Mouse (Mus musculus) ES-E14 (cell line): ENCODE data around the gene Hist1h1t. TPM values are rescaled to one million over a fixed set of nuclear protein-coding genes. Genes with fewer than 3 reads are reported as not detected.

ENCODE experiments used
- DNase-seq: peaks from one replicate; pipeline ENCODE4 v3.0.0-alpha.2; 2013; ENCODE audit warnings: low read depth, low spot score
- H3K27ac ChIP-seq: 2 replicates; pipeline ENCODE4 v1.5.1; 2012; ENCODE audit warnings: low read depth, mild to moderate bottlenecking, low read length, moderate library complexity, mixed read lengths; ENCODE audit not compliant: poor library complexity, insufficient read depth, severe bottlenecking
- H3K36me3 ChIP-seq: 2 replicates; pipeline ENCODE4 v1.6.1; 2012; ENCODE audit warnings: mild to moderate bottlenecking, low read length, moderate library complexity, mixed read lengths; ENCODE audit not compliant: control insufficient read depth, poor library complexity, insufficient read depth, severe bottlenecking
- H3K4me1 ChIP-seq, 2 experiments: fragments of 150-350 bp in 1 of 2; sonication (generic) in 1 of 2; 2 replicates each; pipeline ENCODE4 v1.6.1; 2012; ENCODE audit warnings: low read length in 2 of 2, mild to moderate bottlenecking in 1 of 2, mixed read lengths in 1 of 2; ENCODE audit not compliant: control insufficient read depth in 2 of 2, insufficient read depth in 2 of 2, poor library complexity in 1 of 2
- H3K4me3 ChIP-seq, 2 experiments: fragments of 150-350 bp in 1 of 2; sonication (generic) in 1 of 2; 2 replicates each; pipeline ENCODE4 v1.5.1; 2012; ENCODE audit warnings: low read length in 2 of 2, low read depth in 1 of 2, mild to moderate bottlenecking in 1 of 2, mixed read lengths in 1 of 2; ENCODE audit not compliant: insufficient read depth in 1 of 2, poor library complexity in 1 of 2, severe bottlenecking in 1 of 2
- H3K9ac ChIP-seq: 2 replicates; pipeline ENCODE4 v1.6.1; 2012; ENCODE audit warnings: low read depth, mild to moderate bottlenecking, low read length, mixed read lengths; ENCODE audit not compliant: poor library complexity, insufficient read depth, severe bottlenecking
- H3K9me3 ChIP-seq: fragments of 150-350 bp; sonication (generic); 2 replicates; pipeline ENCODE4 v1.6.1; 2012; ENCODE audit warnings: low read depth, mild to moderate bottlenecking, low read length; ENCODE audit not compliant: control insufficient read depth, insufficient read depth
- CHD2 ChIP-seq: IDR thresholded peaks from 2 replicates; pipeline ENCODE4 v1.6.1; 2014; ENCODE audit warnings: mild to moderate bottlenecking, low read depth, low read length, inconsistent platforms
- HCFC1 ChIP-seq: IDR thresholded peaks from 2 replicates; pipeline ENCODE4 v1.6.1; 2012; ENCODE audit warnings: low read length, inconsistent platforms, borderline replicate concordance; ENCODE audit not compliant: insufficient read depth
- MAFK ChIP-seq: IDR thresholded peaks from 2 replicates; pipeline ENCODE4 v1.6.1; 2014; ENCODE audit warnings: mild to moderate bottlenecking, low read depth, low read length, inconsistent platforms; ENCODE audit not compliant: insufficient read depth
- ZC3H11A ChIP-seq: IDR thresholded peaks from 2 replicates; pipeline ENCODE4 v1.6.1; 2012; ENCODE audit warnings: low read depth, mild to moderate bottlenecking, inconsistent platforms, low read length, borderline replicate concordance
- ZNF384 ChIP-seq: IDR thresholded peaks from 2 replicates; pipeline ENCODE4 v1.6.1; 2012; ENCODE audit warnings: low read depth, low read length, inconsistent platforms
- in situ Hi-C, 2 experiments: fragments of 600-800 bp; cut with MboI; formaldehyde crosslinking; loops; one replicate each; pipeline ENCODE4 v1.15.1; 2025; ENCODE audit warnings: low sequenced_read_pairs in 2 of 2, inconsistent platforms in 1 of 2; ENCODE audit not compliant: unreplicated experiment in 2 of 2
- total RNA-seq: library from RNA; depleted of rRNA; stranded (reverse); fragments of 300-350 nt; gene quantifications from 2 replicates; pipeline ENCODE4 v1.2.3, GENCODE M21; 2012

Gene Hist1h1t
- total RNA-seq, 1 experiment = 13.3 TPM

DNA sequence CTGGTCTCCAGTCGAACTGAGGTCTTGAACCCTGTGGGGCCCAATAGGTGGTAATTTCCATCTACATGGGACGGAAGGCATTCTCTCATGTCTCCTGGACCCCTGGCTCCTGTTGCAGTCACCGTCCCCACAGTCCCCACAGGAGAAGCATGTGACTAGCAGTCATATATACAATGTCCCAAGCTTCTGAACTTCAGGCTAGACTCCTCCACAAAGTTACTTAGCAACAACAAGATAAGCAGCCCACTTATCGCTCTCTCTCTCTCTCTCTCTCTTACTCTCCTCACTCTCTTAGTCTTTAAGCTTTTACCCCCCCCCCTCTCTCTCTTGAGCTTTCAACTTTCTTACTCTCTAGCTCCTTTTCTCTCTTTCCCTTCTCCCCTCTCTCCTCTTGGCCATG lies 28.6 kb downstream of the Hist1h1t start:
- no peak overlapping the region for H3K9ac ChIP-seq
- in situ Hi-C loops = no loop called here
- no peaks in the 10 kb centered on the region for H3K36me3 ChIP-seq
- no peak for DNase-seq
- no peak overlapping the region for H3K27ac ChIP-seq
- H3K4me1 ChIP-seq = no peaks in the 10 kb centered on the region
- no peak overlapping the region for H3K4me3 ChIP-seq
- no peaks in the 10 kb centered on the region for H3K9me3 ChIP-seq
- TF ChIP-seq CHD2 (no peak), ZC3H11A (no peak), HCFC1 (no peak), ZNF384 (no peak), MAFK (no peak)

DNA sequence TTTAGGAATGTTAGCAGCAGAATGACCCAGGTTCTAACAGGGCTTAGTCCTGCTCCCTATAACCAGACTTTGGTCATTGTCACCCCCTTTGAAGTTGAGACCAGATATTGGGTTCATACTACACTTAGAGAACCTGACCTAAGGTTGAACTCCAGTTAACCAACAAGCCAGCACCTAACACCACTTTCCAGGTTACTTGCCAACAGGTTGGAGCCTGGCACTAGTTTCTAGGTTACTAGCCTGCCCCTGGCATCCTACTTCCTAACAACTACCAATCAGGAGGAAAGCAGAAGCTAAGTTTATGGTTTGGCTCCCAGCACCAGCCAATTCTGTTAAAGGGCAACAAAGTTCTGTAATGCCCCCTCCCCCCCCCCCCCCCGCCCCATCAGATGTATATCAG lies 29.6 kb downstream of the Hist1h1t start:
- Histone ChIP-seq H3K4me1 (no peaks in the 10 kb centered on the region), H3K9me3 (no peaks in the 10 kb centered on the region), H3K4me3 (no peak overlapping the region), H3K36me3 (no peaks in the 10 kb centered on the region), H3K9ac (no peak overlapping the region), H3K27ac (no peak overlapping the region)
- no peak for DNase-seq
- in situ Hi-C loops = no loop called here
- TF ChIP-seq CHD2 (no peak), ZNF384 (no peak), MAFK (no peak), ZC3H11A (no peak), HCFC1 (no peak)

DNA sequence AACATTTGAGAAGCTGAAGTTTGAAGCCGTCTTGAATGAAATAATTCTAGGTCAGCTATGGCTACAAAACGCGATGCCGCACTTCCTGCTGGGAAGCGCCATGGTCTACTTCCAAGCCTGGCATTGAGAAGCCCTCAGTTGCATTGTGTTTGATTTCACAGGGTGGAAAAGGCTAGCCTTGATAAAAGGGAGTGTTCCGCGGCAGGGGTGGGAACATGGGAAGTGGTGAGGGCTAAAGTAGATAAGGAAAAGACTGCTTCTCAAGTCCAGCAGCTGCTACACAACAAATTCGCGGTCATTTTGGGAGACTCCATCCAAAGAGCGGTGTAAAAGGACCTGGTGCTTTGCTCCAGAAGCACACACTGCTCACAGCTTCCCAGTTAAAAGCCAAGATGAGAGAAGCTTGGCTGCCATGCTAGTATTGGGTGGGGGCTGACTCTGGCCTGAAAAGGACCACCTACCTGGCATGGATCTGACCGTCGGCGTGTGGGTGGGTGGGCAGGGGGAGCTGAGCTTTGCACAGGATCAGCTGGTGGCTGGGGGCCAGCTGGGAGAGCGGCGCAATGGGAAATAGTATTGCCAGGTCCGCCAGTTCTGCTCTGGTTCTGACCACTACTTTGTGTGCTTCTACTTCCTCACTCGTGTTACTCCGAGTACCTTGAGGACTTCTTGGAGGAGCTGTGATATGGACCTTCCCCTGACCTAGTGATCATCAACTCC lies 33.0 kb downstream of the Hist1h1t start:
- H3K9ac ChIP-seq = no peak overlapping the region

DNA sequence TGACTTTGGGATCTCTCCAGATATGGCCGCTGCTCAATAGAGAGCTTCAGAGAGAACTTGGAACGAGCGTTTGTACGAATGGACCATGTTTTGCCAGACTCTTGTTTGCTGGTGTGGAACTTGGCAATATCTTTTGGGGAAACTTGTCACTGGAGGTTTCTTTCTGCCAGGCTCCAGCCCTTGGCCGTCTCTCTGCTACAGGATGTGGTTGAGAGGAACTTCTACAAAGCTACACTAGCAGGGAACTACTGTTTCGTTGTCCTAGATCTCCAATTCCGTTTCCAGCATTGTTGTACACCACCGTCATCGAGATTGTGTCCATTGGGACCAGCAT lies 33.5 kb downstream of the Hist1h1t start:
- Histone ChIP-seq H3K4me3 (no peak overlapping the region), H3K4me1 (0 out of 4 replicates have a peak, but pooled peaks cover 0 to 2% of the 10 kb centered on the region in 2 experiments), H3K36me3 (no peaks in the 10 kb centered on the region), H3K9ac (no peak overlapping the region), H3K9me3 (no peaks in the 10 kb centered on the region), H3K27ac (no peak overlapping the region)
- no peak for DNase-seq
- TF ChIP-seq MAFK (no peak), ZC3H11A (no peak), ZNF384 (no peak), HCFC1 (no peak), CHD2 (no peak)
- in situ Hi-C loops = no loop called here

More for the DNA sequence above, 33.0 kb downstream of the Hist1h1t start:
- no peak overlapping the region for H3K4me3 ChIP-seq
- H3K36me3 ChIP-seq = no peaks in the 10 kb centered on the region
- in situ Hi-C loops = no loop called here
- 0 out of 4 replicates have a peak, but pooled peaks cover 0 to 2% of the 10 kb centered on the region in 2 experiments for H3K4me1 ChIP-seq
- H3K27ac ChIP-seq = no peak overlapping the region
- no peak for DNase-seq
- TF ChIP-seq HCFC1 (no peak), CHD2 (no peak), ZC3H11A (no peak), MAFK (no peak), ZNF384 (no peak)
- no peaks in the 10 kb centered on the region for H3K9me3 ChIP-seq

DNA sequence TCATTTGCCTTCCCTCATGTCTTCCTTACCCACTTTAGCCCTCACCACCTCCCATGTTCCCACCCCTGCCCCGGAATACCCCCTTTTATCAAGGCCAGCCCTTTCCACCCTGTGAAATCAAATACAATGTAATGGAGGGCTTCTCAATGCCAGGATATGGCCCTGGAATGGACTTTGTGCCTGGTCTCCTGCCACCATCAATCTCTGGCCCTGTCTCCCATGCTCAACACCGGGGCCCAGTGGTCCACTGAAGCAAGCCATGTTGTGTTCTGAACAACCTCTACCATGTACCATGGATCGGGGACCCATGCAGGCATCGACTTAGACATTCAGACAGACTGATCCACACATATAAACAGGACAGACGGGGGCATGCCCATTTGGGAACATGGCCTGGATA lies 34.1 kb downstream of the Hist1h1t start:
- H3K4me1 ChIP-seq = 0 out of 4 replicates have a peak, but pooled peaks cover 0 to 2% of the 10 kb centered on the region in 2 experiments
- no peaks in the 10 kb centered on the region for H3K9me3 ChIP-seq
- no peak overlapping the region for H3K4me3 ChIP-seq
- no peaks in the 10 kb centered on the region for H3K36me3 ChIP-seq
- no peak overlapping the region for H3K9ac ChIP-seq
- no peak for TF ChIP-seq HCFC1
- TF ChIP-seq ZNF384 = no peak
- no peak for TF ChIP-seq CHD2
- no peak for TF ChIP-seq MAFK
- no peak for TF ChIP-seq ZC3H11A
- in situ Hi-C loops = no loop called here
- no peak for DNase-seq
- H3K27ac ChIP-seq = no peak overlapping the region
